Mouse (Mus musculus) CD4-positive, CD25-positive, alpha-beta regulatory T cell, adult 4 months (primary cell): ENCODE measurements around the gene Hoxa13. TPM values are rescaled to one million over a fixed set of nuclear protein-coding genes. Genes with fewer than 3 reads are reported as not detected.

ENCODE experiments used
- ATAC-seq: one replicate; pipeline ENCODE4 v1.8.0; 2017
- polyA plus RNA-seq, 2 experiments: library from polyadenylated mRNA; unstranded; fragments of 100-300 nt; shearing (Covaris generic); gene quantifications; one replicate each; pipeline ENCODE4 v1.2.1; 2017

The Hoxa13 gene
- polyA plus RNA-seq, 2 experiments from 2014 or later: not detected

GRCm38 (mm10) chr6:52268756-52269155 is 8.1 kb upstream of the Hoxa13 start:
- no peak for ATAC-seq

DNA sequence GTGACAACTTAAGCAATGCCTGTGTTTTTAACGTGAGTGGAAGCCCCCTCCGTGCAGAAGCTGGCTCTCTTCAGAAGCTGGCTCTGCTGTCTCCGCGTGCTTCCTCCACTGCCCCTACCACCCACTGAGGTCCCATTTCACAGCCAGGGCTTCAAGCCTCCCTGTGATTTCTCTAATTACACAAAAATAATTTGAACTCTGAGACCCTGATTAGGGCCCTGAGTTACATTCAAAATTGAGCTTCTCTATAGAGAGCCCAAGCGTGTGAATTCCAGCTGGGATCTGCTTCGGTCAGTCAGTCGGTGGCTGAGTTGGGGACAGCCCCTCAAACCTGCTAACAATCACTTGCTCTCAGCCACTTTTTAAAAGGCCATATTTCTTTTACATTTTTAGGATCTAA is 7.7 kb upstream of the Hoxa13 start:
- ATAC-seq: no peak

GRCm38 (mm10) chr6:52267691-52268090 is 7.0 kb upstream of the Hoxa13 start:
- no peak for ATAC-seq

- ATAC-seq: no peak
Observed at GRCm38 (mm10) chr6:52267221-52267620, 6.5 kb upstream of the Hoxa13 start.

GRCm38 (mm10) chr6:52266666-52266985 is 5.9 kb upstream of the Hoxa13 start:
- no peak for ATAC-seq

DNA sequence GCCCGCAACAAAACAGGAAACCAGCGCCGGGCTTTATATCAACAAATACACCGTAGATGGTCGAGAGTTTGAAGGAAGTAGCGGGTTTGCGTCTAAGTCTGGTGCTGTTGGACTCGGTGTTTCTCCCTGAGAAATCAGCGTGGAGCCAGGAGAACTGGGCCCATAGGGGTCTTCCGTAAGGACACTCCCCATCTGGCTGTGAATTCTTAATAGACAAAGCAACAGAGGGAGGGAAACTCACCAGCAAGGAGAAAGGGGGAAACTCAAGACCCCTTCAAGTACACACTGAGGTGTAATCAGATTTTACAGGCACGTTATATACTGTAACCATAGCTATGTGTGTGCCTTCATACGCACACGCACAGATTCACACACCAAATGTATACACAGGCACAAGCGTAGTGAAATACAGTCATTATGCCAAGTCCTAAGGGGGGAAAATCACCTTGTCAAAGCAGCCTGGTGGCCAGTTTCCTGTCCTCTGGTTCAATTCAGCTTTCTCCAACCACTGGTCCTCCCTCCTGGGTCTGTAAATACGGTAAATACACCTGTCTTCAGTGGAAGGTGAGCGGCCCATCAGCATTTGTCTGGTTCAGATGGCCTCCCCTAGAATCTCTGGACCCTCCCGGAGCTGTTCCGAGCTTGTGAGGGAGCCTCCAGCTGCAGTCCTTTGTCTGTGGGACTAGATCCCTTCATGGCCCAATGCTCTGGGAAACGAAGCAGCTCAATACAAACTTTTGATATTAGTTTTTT is 5.4 kb upstream of the Hoxa13 start:
- no peak for ATAC-seq

- no peak for ATAC-seq
Observed at GRCm38 (mm10) chr6:52265306-52265912, 4.7 kb upstream of the Hoxa13 start.

GRCm38 (mm10) chr6:52264106-52264790 is 3.6 kb upstream of the Hoxa13 start:
- no peak for ATAC-seq

DNA sequence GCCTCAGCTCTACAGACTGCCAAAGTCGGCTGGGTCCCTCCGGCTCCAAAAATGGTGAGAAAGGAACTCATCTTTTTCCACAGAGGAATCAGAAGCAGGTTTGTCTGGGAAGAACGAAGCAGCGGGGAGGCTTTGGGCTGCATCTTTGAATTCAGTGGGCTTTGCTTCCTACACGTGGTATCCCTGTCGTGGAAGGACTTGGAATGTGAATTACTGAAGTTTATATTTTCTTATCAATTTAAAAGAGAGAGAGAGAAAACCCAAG is 2.6 kb upstream of the Hoxa13 start:
- ATAC-seq: no peak

GRCm38 (mm10) chr6:52262463-52263320 is 2.0 kb upstream of the Hoxa13 start:
- no peak for ATAC-seq

DNA sequence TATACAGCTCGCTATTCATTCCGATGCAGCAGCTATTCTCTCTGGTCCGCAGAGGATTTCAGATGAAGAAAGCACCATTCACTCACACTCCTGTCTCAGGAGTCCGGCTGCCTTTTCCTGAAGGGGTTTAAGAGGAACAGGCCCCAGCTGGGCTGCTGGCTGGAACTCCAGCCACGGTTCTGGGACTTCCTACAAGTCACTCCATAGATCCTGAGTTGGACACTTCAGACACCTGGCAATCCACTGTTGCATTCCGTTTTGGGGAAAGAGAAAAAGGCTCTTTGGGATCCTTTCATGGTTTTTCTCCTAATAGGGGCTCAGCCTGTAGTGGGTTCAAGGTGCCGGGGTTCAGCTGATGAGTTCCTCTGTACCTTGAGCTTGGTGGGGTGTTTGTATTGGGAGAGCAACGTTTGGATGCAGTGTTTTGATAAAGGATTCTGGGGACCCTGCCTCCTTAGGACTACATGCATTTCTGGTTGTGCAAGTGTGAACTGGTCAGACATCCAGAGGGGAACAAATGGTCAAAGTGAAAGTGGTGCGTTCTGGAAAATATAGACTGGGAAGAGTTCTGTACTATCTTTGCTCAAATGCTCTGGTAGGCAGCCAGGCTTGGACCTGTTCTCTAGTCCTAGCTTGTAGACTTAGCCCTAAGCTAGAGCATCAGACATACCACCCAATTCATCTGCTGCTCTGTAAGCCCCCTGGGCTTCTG is 1.2 kb upstream of the Hoxa13 start:
- no peak for ATAC-seq

GRCm38 (mm10) chr6:52259811-52260261 is 844 bp downstream of the Hoxa13 start:
- ATAC-seq: peak; percentile 13

GRCm38 (mm10) chr6:52259081-52259790 is 1.4 kb downstream of the Hoxa13 start:
- ATAC-seq: no peak

- peak; percentile 59 for ATAC-seq
Observed at GRCm38 (mm10) chr6:52256956-52257355, 3.7 kb downstream of the Hoxa13 start.

DNA sequence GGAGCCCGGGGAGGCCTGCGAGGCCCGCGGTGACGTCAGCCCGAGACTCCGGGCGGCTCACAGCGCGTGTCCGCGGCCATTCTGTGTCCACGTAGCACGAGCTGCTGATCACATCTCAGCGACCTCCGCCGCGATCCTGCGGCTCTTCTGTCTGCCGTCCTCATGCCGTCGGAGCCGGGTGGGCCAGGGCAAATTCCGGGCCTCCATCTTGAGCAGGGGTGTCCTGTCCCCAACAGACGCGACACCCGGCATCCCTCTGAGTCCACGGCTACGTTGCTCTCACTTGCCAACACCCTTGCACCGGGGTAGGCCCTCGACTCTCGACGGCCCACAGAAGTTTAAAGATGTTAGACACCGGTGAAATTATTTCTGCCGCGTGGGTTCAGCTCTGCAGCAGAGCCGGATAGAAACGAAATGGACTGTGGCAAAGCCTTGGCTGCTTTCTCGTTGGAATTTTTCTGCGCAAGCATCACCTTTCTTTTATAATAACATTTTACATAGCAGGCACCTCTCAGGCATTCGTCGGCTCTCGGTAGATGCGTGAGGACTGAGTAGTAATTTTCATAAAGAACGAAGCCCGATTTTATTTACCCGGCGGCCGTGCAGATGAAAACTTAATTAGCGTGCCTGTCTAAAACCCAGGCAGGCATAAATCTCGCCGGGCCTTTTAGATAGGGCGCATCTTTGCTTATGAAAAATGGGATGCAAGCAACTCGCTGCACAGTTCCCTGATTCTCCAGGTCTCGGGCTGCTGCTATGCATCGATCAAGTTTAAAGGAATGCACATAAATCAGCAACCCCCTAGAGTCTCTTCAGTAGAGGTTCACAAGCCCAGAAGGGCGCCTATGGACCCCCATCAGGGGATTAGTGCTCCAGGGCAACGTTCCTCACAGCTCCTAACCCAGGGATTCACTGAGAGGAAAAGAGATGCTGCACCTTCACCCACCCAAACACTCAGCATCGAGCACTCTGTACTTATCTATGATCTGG is 6.9 kb downstream of the Hoxa13 start:
- ATAC-seq: peak; percentile 27

GRCm38 (mm10) chr6:52252775-52253376 is 7.8 kb downstream of the Hoxa13 start:
- peak; percentile 17 for ATAC-seq

GRCm38 (mm10) chr6:52252016-52252774 is 8.5 kb downstream of the Hoxa13 start:
- no peak for ATAC-seq

GRCm38 (mm10) chr6:52251177-52251879 is 9.4 kb downstream of the Hoxa13 start:
- ATAC-seq: no peak

GRCm38 (mm10) chr6:52249826-52250225 is 10.9 kb downstream of the Hoxa13 start:
- ATAC-seq: no peak
